Mouse (Mus musculus): ENCODE measurements around the gene Zmiz2. TPM values are rescaled to one million over a fixed set of nuclear protein-coding genes. Genes with fewer than 3 reads are reported as not detected.
"Not testable (repeated sequence)": the region's sequence is repeated elsewhere in the genome, so short reads cannot be mapped to it uniquely, and the experiment has no call there.

The Zmiz2 gene
- polyA plus RNA-seq, 1 experiment: 119 TPM

DNA sequence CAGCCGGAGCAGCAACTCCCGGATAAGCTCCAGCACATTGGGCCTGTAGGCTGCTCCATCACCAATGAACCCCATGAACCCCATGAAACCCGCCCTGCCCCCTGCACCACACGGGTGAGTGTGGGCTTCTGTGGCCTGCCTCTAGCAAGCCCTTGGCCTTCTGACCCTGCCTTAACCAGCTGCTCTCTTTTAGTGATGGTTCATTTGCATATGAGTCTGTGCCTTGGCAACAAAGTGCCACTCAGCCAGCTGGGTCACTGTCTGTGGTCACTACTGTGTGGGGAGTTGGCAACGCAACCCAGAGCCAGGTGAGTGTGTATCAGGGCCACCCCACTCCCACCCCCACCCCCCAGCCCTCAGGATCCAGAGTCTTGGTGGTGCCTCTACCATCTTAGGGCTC, 6.7 kb downstream of the Zmiz2 start:
- DNase-seq (ENCODE audit: extremely low spot score in 1 of 2, low spot score in 1 of 2): no peak

DNA sequence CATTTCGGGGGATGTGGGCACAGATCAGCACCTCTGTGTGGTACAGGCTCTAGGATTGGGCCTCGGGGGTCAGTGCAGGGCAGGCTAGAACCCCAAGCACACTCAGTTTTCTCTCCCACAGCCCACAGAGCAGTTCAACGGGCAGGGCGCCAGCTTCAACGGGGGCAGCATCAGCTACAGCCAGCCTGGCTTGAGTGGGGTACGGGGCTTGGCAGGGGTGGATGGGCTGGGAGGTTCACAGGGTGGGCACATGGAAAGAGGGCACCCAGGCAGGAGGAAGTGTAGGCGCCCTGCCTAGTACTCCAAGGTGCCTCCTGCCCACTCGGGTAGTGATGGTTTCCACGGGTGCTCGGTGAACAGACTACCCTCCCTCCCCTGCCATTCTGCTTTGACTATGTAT, 9.3 kb downstream of the Zmiz2 start:
- DNase-seq (ENCODE audit: extremely low spot score in 1 of 2, low spot score in 1 of 2): peak in 1 of 2 experiments; percentile 1

GRCm38 (mm10) chr11:6402515-6403510, 13.9 kb downstream of the Zmiz2 start:
- peak in 1 of 2 experiments; percentile 75 for DNase-seq (ENCODE audit: extremely low spot score in 1 of 2, low spot score in 1 of 2)

- no peak for DNase-seq (ENCODE audit: extremely low spot score in 1 of 2, low spot score in 1 of 2)
Measured at GRCm38 (mm10) chr11:6403830-6404405, 15.0 kb downstream of the Zmiz2 start.

DNA sequence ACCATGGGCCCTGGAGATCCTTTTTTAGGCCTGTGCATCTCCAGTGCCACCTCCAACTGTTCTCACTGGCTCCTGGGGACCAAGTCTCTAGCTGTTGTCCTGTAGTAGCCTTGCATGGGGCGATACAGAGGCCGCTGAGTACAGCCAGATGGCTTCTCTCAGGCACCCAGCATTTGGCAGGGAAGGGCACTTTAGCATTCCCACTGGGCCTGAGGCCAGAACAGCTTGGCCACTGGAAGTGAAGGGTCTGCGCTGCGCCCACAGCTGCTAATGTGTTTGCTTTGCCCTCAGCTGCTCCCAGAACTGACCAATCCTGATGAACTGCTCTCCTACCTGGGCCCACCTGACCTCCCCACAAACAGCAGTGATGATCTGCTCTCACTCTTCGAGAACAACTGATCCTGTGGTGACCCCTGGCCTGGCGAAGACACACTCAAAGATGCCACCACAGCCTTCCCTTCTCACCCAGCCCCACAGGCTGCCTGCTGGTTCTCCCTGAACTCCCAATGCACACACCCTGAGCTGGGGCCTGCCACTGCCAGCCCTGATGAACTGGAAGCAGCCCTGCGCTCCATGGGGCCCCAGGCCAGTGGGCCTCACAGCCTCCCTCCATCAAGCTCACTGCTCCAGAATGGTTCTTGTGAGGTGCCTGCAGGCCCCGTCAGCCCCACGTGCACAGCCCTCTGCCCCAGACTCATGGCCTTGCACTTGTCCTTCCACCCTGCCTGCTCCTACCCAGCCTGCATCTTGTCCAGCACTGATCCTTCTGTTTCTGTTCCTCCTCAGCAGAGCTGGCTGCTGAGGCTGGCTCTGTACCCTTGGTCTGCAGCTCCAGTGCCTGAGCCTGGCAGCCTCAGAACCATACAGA, 16.1 kb downstream of the Zmiz2 start:
- DNase-seq (ENCODE audit: extremely low spot score in 1 of 2, low spot score in 1 of 2): no peak

DNA sequence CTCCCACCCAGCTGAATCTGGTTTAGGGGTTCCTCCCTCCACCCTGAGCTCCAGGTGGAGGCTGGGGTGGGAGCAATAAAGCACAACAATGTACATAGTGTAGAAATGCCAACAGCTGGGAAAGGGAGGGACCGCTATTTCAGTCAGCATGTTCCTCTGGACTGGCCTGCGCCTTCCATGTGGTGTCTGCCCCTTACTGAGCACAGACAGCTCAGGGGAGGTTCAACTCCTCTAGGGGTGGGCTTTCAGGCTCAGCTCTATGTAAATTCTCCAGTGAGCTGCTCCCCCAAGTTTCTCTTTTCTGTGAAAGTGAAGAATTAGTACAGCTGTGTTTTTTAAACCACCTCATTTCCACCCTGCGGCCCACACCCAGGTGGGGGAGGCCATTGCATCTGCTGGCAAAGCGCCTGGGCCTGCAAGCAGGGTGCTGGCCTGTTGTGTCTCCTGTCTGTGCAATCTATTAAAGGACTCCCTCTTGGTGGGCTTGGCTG, 16.8 kb downstream of the Zmiz2 start:
- DNase-seq (ENCODE audit: extremely low spot score in 1 of 2, low spot score in 1 of 2): peak in 1 of 2 experiments; percentile 63

GRCm38 (mm10) chr11:6406251-6407161, 17.6 kb downstream of the Zmiz2 start:
- DNase-seq (ENCODE audit: extremely low spot score in 1 of 2, low spot score in 1 of 2): peak in 1 of 2 experiments; percentile 63

- DNase-seq (ENCODE audit: extremely low spot score in 1 of 2, low spot score in 1 of 2): no peak
Measured at GRCm38 (mm10) chr11:6407162-6407621, 18.3 kb downstream of the Zmiz2 start.

GRCm38 (mm10) chr11:6410050-6410602, 21.3 kb downstream of the Zmiz2 start:
- DNase-seq (ENCODE audit: extremely low spot score in 1 of 2, low spot score in 1 of 2): no peak

DNA sequence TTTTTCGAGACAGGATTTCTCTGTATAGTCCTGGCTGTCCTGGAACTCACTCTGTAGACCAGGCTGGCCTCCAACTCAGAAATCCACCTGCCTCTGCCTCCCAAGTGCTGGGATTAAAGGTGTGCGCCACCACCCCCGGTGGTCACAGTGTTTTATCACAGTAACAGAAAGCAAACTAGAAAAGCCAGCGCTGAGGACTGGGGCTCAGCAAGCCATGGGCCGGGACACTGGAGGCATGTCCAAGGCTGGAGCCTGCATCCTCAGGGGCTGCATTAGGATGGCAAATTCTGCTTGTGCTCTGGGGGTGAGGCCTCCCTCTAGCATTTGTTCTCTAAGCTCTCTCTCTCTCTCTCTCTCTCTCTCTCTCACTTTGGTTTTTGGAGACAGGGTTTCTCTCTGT, 21.9 kb downstream of the Zmiz2 start:
- DNase-seq (ENCODE audit: extremely low spot score in 1 of 2, low spot score in 1 of 2): not testable (repeated sequence)

DNA sequence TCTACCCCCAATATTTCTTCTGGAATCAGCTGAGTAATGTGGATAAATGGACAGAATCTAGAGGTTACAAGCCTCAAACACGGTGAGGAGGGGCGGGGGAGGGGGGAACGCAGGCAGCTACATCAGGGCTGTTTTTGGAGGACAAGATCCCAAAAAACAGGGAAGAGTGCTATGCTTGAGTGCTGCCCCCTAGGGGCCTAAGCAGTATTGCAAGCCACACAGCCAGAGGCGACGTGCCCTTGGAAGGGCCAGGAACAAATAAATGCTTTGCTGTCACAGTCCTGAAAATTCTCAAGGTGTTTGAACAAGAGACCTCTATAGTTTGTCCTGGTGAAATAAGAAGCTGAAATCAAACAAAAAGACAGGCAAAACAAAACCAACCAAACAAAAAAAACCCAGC, 22.8 kb downstream of the Zmiz2 start:
- DNase-seq (ENCODE audit: extremely low spot score in 1 of 2, low spot score in 1 of 2): peak in 1 of 2 experiments; percentile 93

- DNase-seq (ENCODE audit: extremely low spot score in 1 of 2, low spot score in 1 of 2): no peak
Measured at GRCm38 (mm10) chr11:6413264-6413663, 24.4 kb downstream of the Zmiz2 start.

DNA sequence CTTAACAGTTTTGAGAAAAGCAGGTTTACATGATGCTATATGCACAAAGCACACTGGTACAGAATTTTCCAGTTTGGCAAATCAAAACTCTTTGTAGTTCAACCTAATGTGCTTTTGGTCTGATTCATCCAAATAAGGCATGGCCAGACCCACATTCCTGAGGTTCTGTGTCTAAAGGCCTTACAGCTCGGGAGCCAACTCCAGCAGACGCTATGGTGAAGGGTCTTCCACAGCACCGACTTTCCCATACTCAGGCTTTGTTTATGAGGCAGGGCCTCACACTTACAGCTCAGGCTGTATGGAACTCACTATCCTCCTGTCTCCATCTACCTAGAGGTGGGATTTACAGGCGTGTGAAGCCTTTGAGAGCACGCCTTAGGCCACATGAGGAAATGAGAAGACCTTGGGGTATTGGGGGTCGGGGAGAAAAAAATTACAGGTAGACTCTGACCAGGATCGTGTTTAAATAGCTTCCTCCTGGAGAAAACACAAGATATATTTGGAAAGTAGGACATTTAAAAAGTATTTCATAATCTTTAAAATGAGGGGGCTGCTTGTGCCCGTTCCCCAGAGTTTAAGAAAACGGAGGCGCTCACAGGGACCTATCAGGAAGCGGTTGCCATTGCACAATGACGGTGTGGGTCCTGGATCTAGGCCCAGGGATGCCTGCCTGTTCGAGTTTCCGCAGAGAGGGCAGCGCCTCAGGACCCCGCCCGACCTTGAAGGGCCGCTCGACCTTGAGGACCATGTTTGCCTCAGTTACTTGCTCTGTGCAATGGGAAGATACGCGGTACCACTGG, 26.1 kb downstream of the Zmiz2 start, which contains the start of gene Ppia:
Ppia (plus strand) TSS at position 693 of the 800 bp plus-strand sequence.
- DNase-seq (ENCODE audit: extremely low spot score in 1 of 2, low spot score in 1 of 2): no peak

- peak; percentile 96 to 99 for DNase-seq (ENCODE audit: extremely low spot score in 1 of 2, low spot score in 1 of 2)
Measured at GRCm38 (mm10) chr11:6415551-6416404, 26.9 kb downstream of the Zmiz2 start.

DNA sequence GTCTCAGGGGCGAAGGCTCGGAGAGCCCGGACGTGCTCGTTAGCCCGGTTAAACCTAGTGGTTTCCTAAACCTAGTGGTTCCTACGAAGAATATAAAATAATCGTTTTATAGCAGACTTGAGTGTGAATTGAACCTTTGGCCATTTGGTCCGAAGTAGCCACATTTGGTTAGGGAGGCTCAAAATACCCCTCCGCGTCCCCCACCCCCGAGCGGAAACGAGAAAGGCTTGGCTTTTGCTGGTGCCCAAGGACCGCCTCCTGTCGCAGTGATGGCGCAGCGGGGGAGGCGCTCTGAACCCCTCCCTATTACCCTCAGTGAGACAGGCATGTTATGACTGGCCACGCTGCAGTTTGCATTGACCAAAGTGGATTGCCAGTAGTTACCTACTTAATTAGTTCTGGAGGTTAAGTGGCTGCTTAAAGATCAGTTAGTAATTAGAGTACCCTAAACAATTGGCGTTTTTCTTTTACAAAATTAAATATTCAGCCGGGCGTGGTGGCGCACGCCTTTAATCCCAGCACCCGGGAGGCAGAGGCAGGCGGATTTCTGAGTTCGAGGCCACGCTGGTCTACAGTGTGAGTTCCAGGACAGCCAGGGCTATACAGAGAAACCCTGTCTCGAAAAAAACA, 27.6 kb downstream of the Zmiz2 start:
- peak; percentile 72 to 84 for DNase-seq (ENCODE audit: extremely low spot score in 1 of 2, low spot score in 1 of 2)

DNA sequence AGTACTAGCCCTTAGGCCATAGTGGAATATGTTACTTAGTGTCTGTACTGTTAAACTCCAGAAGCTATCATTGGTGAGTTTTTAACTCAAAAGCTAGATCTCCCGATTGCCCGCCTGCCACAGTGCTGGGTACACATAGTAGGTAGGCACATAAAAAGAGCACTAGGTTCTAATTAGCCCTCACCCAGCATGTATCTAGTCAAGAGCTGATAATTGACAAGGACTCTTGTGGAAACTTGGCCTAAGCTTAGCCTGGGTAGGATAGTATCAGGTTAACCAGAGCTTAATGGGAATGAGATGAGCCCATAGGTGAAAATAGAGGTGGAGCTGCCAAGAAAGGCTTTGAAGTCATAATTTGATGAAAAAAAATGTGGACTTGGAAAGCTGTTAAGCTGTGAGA, 28.2 kb downstream of the Zmiz2 start:
- DNase-seq (ENCODE audit: extremely low spot score in 1 of 2, low spot score in 1 of 2): no peak

- DNase-seq (ENCODE audit: extremely low spot score in 1 of 2, low spot score in 1 of 2): no peak
Measured at GRCm38 (mm10) chr11:6417490-6417889, 28.6 kb downstream of the Zmiz2 start.
